Mouse (Mus musculus) forebrain, embryonic 14.5 days (tissue): Measurements from ENCODE around the gene Ctdspl. TPM values are rescaled to one million over a fixed set of nuclear protein-coding genes. Genes with fewer than 3 reads are reported as not detected.

Experiments
- ATAC-seq: fragments of 200-750 bp; cut with Nextera tagmentation; 2 replicates; pipeline ENCODE4 v1.8.0; 2017; ENCODE audit warnings: mild to moderate bottlenecking, moderate library complexity
- DNase-seq: peaks from one replicate; pipeline ENCODE4 v3.0.0-alpha.2; 2015; ENCODE audit warnings: low spot score
- H3K27ac ChIP-seq: fragments of 300-500 bp; sonication (generic); 2 replicates; pipeline ENCODE4 v1.5.1; 2014; ENCODE audit warnings: low read depth, mild to moderate bottlenecking, control low read depth, low read length, moderate library complexity
- H3K27me3 ChIP-seq: fragments of 300-500 bp; sonication (generic); replicated peaks from 2 replicates; pipeline ENCODE4 v1.6.1; 2014; ENCODE audit warnings: low read length, control low read depth, mixed read lengths; ENCODE audit not compliant: control insufficient read depth, insufficient read depth
- H3K36me3 ChIP-seq: fragments of 300-500 bp; sonication (generic); 2 replicates; pipeline ENCODE4 v1.6.1; 2014; ENCODE audit warnings: low read length, control low read depth; ENCODE audit not compliant: control insufficient read depth, insufficient read depth
- H3K4me1 ChIP-seq: fragments of 300-500 bp; sonication (generic); 2 replicates; pipeline ENCODE4 v1.6.1; 2014; ENCODE audit warnings: antibody characterized with exemption, low read length, control low read depth; ENCODE audit not compliant: control insufficient read depth, insufficient read depth
- H3K4me2 ChIP-seq: fragments of 300-500 bp; sonication (generic); 2 replicates; pipeline ENCODE4 v1.6.1; 2014; ENCODE audit warnings: mild to moderate bottlenecking, control low read depth, low read length
- H3K4me3 ChIP-seq: fragments of 300-500 bp; sonication (generic); 2 replicates; pipeline ENCODE4 v1.5.1; 2014; ENCODE audit warnings: low read depth, low read length, control low read depth
- H3K9ac ChIP-seq: fragments of 300-500 bp; sonication (generic); 2 replicates; pipeline ENCODE4 v1.6.1; 2014; ENCODE audit warnings: mild to moderate bottlenecking, low read length, control low read depth, moderate library complexity
- H3K9me3 ChIP-seq: fragments of 300-500 bp; sonication (generic); replicated peaks from 2 replicates; pipeline ENCODE4 v1.6.1; 2016; ENCODE audit warnings: low read length, control low read depth, mixed read lengths; ENCODE audit not compliant: control insufficient read depth
- WGBS: fragments of 180-500 bp; shearing (Covaris S2); extraction: QIAGEN DNeasy Blood & Tissue Kit; methylation state at CpG from one replicate; pipeline ENCODE4 v1.1.7; 2014; 5-methylcytosine and 5-hydroxymethylcytosine counted together
- polyA plus RNA-seq: library from polyadenylated mRNA; unstranded; fragments of >200 nt; fragmentation: Nextera tagmentation; extraction: Ambion mirVana; gene quantifications from 2 replicates; pipeline ENCODE4 v1.2.1, GENCODE M21; 2014

Ctdspl gene
- polyA plus RNA-seq, 1 experiment from 2014 or later, result 5.7 TPM

DNA sequence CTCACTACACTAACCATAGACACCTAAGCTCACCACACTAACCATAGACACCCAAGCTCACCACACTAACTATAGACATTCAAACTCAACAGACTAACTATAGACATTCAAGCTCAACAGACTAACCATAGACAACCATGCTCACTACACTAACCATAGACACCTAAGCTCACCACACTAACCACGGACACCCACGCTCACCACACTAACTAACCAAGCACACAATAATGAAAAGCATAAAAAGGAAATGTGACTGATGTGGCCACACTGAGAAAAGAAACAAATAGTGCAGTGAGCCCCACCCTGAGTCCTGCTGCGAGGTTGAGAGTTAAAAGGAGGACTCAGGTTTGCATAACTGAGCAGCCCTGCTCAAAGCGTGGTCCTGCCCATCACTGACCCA, 129.1 kb downstream of the Ctdspl start:
- H3K9ac ChIP-seq, result no peak overlapping the region
- no peak overlapping the region for H3K4me3 ChIP-seq
- DNase-seq, result no peak
- no peaks in the 10 kb centered on the region for H3K36me3 ChIP-seq
- no peaks in the 10 kb centered on the region for H3K27me3 ChIP-seq
- H3K27ac ChIP-seq, result no peak overlapping the region
- 96% methylated on average over 4 of the region's 4 CpGs for WGBS
- peaks cover 5% of the 10 kb centered on the region; the same call in 1 of the 2 replicates for H3K4me1 ChIP-seq
- H3K4me2 ChIP-seq, result no peak overlapping the region
- H3K9me3 ChIP-seq, result no peaks in the 10 kb centered on the region
- no peak for ATAC-seq

DNA sequence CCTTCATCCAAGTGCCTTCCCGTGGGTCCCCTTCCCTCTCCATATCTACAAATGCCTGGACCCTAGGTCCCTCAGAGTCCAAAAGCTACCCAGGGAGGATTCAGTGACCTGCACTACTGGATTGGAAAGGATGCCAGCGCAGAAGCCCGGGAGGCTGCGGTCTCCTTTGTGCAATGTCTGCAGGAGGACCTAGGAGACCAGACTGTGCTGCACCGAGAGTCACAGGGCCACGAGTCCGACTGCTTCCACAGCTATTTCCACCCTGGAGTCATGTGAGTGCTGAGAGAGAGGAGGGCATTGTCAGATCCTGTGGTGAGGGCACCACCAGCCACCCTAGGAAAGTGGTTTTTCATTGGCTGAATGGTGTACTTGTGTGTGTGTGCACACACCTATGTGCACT, 132.0 kb downstream of the Ctdspl start:
- no peaks in the 10 kb centered on the region; the same call in 1 of the 2 replicates for H3K4me1 ChIP-seq

GRCm38 (mm10) chr9:119060701-119061100, 134.4 kb downstream of the Ctdspl start:
- DNase-seq (no peak), ATAC-seq (no peak)
- Histone ChIP-seq H3K4me1 (no peaks in the 10 kb centered on the region), H3K36me3 (no peaks in the 10 kb centered on the region), H3K4me3 (no peak overlapping the region), H3K9ac (no peak overlapping the region), H3K9me3 (no peaks in the 10 kb centered on the region), H3K4me2 (no peak overlapping the region), H3K27me3 (no peaks in the 10 kb centered on the region), H3K27ac (no peak overlapping the region)
- WGBS, result 91% methylated on average over 10 of the region's 10 CpGs

More for the DNA sequence above, 132.0 kb downstream of the Ctdspl start:
- Histone ChIP-seq H3K9me3 (no peaks in the 10 kb centered on the region), H3K4me2 (no peak overlapping the region), H3K4me3 (no peak overlapping the region), H3K36me3 (no peaks in the 10 kb centered on the region), H3K9ac (no peak overlapping the region), H3K27ac (no peak overlapping the region), H3K27me3 (no peaks in the 10 kb centered on the region)
- no peak for ATAC-seq
- 83% methylated on average over 7 of the region's 7 CpGs for WGBS
- DNase-seq, result no peak

DNA sequence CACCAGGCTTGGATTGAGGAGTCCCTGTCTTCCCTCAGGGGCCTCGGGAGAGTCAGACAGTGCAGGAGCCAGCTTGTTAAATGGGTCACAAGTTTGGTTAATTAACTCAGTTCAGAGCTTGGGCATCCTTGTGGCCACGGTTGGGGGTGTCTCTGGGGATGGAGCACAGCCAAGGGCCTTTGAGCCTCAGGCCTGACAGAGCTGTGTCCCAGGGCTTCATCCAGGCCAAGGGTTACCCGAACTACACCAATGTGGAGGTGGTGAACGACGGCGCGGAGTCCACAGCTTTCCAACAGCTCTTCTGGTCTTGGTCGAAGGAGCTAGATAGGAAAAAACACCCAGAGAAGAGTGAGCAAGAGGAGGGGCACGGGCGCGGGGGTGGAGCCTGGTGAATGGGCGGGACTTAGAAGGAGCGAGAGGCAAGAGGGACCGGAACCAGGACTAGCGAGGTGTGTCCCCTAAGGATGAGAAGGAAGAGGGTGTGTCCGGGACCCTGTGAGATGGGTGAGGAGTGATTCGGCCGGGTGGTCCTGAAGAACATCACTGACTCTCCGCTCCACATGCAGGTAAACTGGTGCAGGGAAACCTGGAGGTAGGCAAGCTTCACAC, 136.9 kb downstream of the Ctdspl start:
- H3K9ac ChIP-seq, result no peak overlapping the region
- 30% methylated on average over 19 of the region's 19 CpGs for WGBS
- no peaks in the 10 kb centered on the region for H3K36me3 ChIP-seq
- H3K9me3 ChIP-seq, result no peaks in the 10 kb centered on the region
- no peaks in the 10 kb centered on the region for H3K27me3 ChIP-seq
- H3K4me3 ChIP-seq, result no peak overlapping the region
- H3K27ac ChIP-seq, result no peak overlapping the region
- no peak overlapping the region for H3K4me2 ChIP-seq
- ATAC-seq (no peak), DNase-seq (no peak)
- H3K4me1 ChIP-seq, result no peaks in the 10 kb centered on the region

DNA sequence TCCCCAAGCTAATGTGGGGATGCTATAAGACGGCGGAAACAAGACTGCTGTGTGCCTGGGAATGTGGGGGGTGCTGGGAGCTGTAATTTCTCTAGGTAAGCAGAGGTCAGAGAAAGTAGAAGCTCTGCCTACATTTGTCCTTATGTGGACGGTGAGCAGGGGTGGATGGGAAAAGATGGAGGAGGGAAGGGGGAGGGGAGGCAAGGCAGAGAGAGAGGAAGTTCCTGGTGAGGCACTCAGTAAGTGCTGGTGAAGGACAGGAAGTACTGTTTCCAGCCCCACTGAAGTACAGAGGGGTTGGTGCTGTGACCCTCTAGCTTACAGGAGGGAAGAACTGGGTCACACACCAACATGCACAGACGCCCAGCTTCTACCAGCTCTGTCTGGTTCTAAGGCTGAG, 138.0 kb downstream of the Ctdspl start:
- Histone ChIP-seq H3K9me3 (no peaks in the 10 kb centered on the region), H3K4me2 (no peak overlapping the region), H3K27ac (no peak overlapping the region), H3K27me3 (no peaks in the 10 kb centered on the region), H3K4me3 (no peak overlapping the region), H3K36me3 (no peaks in the 10 kb centered on the region), H3K9ac (no peak overlapping the region), H3K4me1 (no peaks in the 10 kb centered on the region)
- DNase-seq, result no peak
- 76% methylated on average over 4 of the region's 4 CpGs for WGBS
- no peak for ATAC-seq

DNA sequence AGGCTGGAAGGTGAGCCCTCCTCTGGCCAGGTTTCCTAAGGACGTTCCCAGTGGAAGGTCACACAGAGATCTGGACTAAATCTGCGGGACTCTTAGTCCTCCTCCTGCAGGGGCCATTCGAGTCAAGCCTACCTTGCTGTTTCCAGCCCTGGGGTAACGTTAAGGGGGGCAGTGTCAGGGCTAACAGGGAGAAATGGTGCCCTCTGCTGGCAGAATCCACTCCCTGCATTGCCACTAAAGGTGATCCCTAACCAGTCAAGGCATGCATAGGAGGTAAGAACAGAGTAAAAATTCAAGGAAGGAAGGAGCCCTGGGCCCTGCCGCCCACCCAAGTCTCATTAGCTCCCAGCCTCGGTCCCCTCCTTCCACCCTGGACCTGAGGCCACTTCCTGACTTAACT, 141.3 kb downstream of the Ctdspl start:
- no peaks in the 10 kb centered on the region for H3K27me3 ChIP-seq
- H3K36me3 ChIP-seq, result no peaks in the 10 kb centered on the region
- DNase-seq (peak; percentile 86), ATAC-seq (peak; percentile 61)
- H3K4me2 ChIP-seq, result no peak overlapping the region
- H3K9ac ChIP-seq, result no peak overlapping the region
- H3K4me1 ChIP-seq, result no peaks in the 10 kb centered on the region
- no peak overlapping the region for H3K4me3 ChIP-seq
- H3K27ac ChIP-seq, result no peak overlapping the region
- 3% methylated on average over 6 of the region's 6 CpGs for WGBS
- H3K9me3 ChIP-seq, result no peaks in the 10 kb centered on the region

- ATAC-seq (no peak), DNase-seq (no peak)
- Histone ChIP-seq H3K36me3 (no peaks in the 10 kb centered on the region), H3K27me3 (no peaks in the 10 kb centered on the region), H3K4me2 (no peak overlapping the region), H3K9me3 (no peaks in the 10 kb centered on the region), H3K4me1 (no peaks in the 10 kb centered on the region), H3K9ac (no peak overlapping the region), H3K27ac (no peak overlapping the region), H3K4me3 (no peak overlapping the region)
- 92% methylated on average over 11 of the region's 11 CpGs for WGBS
These were observed 142.0 kb downstream of the Ctdspl start for GRCm38 (mm10) chr9:119068266-119068665.

DNA sequence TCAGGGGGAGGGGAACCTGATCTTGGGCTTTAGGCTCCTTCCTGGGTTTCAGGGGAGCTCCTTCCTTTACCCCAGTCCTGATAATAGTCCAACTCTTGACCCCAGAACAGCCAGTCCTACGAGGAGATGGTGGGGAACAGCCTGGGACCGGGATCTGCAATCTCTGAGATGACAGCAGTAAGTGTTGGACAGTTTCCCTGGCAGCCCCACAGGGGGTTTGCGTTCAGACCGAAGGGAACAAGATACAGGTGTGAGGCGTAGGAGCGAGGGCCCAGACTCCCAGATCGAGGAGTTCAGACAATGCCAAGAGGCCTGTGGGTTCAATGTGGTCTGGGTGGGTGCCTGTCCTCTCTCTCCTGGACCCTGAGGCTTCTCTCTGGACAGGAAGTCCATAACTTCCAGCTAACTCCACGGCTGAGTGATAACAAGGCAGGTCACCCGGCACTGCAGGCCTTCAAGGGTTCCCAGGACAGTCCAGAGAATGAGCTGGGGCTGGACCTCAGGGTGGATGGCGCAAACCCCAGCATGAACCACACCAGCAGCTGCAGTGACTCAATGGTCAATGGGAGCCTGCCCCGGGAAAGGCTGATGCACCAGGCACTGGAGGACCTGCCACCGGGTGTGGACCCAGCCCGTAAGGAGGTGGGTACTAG, 144.0 kb downstream of the Ctdspl start:
- Histone ChIP-seq H3K27me3 (no peaks in the 10 kb centered on the region), H3K27ac (no peak overlapping the region), H3K36me3 (no peaks in the 10 kb centered on the region), H3K4me3 (no peak overlapping the region), H3K9ac (no peak overlapping the region), H3K9me3 (no peaks in the 10 kb centered on the region), H3K4me1 (no peaks in the 10 kb centered on the region), H3K4me2 (no peak overlapping the region)
- ATAC-seq (no peak), DNase-seq (no peak)
- 88% methylated on average over 13 of the region's 13 CpGs for WGBS

DNA sequence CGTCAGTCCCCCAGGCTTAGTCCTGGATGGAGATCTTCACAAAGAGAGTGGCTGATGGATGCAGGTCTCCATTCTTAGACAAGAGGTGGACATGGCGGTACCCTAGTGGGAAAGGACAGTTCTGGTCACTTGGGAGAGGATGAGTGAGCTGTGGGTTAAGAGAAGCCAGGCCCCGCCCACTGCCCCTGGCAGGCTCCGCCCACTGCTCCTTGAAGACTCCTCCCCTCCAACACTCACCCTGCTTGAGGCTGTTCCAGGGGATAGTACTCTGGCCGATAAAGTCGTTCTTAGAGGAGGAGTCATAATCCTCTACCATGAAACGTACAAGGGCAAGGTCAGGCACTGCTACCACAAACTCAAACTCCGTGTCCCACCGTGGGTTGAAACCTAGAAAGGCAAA, 145.5 kb downstream of the Ctdspl start:
- Histone ChIP-seq H3K27ac (no peak overlapping the region), H3K9ac (no peak overlapping the region), H3K4me2 (no peak overlapping the region), H3K9me3 (no peaks in the 10 kb centered on the region), H3K27me3 (no peaks in the 10 kb centered on the region), H3K4me1 (no peaks in the 10 kb centered on the region), H3K36me3 (no peaks in the 10 kb centered on the region), H3K4me3 (no peak overlapping the region)
- DNase-seq (no peak), ATAC-seq (no peak)
- WGBS, result 84% methylated on average over 9 of the region's 9 CpGs
